Mouse (Mus musculus): ENCODE data around the gene Fktn.

GRCm38 (mm10) chr4:53772004-53772403 is 58.2 kb downstream of the Fktn start:
- TF ChIP-seq EP300 (IDR thresholded peaks at IDR 0.05; ENCODE audit: insufficient read depth, low read depth, low read length) = no peak
- no peak for TF ChIP-seq CTCF (IDR thresholded peaks at IDR 0.05)
- TF ChIP-seq POLR2A (IDR thresholded peaks at IDR 0.05; ENCODE audit: insufficient read depth, low read depth, low read length) = no peak
